Mouse (Mus musculus): Measurements from ENCODE around the gene Mybphl. TPM values are rescaled to one million over a fixed set of nuclear protein-coding genes. Genes with fewer than 3 reads are reported as not detected.
A peak's percentile ranks its signal among the peaks of the same experiment; 100 is the strongest.

The Mybphl gene
- polyA plus RNA-seq, 1 experiment from 2014 or later, result 40.7 TPM

DNA sequence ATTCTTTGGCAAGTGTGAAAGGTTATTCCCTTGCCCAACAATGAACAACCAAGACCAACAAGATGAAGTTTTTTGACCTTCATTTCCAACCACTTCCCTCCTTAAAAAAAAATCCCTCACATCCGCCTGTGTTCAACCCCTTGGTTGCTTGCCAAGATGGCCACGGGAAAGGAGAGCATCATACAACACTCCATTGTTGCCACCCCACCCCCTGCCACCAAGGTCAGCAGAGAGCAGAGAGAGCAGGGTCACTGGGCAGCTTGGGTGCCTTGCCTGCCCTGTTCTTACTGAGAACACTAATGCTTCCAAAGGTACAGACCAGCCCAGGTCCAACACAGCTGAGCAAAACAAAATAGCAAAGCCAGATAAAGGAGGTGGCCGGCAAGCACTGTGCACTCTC lies 7.6 kb downstream of the Mybphl start:
- H3K9ac ChIP-seq, result no peak overlapping the region
- no peak overlapping the region for H3K4me3 ChIP-seq
- no peaks in the 10 kb centered on the region for H3K9me3 ChIP-seq
- ATAC-seq (ENCODE audit: extremely low read depth, insufficient number of reproducible peaks, low FRiP score, low TSS enrichment), result no peak
- H3K4me1 ChIP-seq, result peaks cover 33% of the 10 kb centered on the region
- peak overlapping the region; percentile 25; the same call in 1 of the 2 replicates for H3K27ac ChIP-seq (replicated peaks)
- no peaks in the 10 kb centered on the region for H3K36me3 ChIP-seq
- WGBS, result 20% methylated on average over 3 of the region's 3 CpGs
- no peaks in the 10 kb centered on the region; the same call in 1 of the 2 replicates for H3K27me3 ChIP-seq (replicated peaks)
- H3K4me2 ChIP-seq, result no peak overlapping the region

DNA sequence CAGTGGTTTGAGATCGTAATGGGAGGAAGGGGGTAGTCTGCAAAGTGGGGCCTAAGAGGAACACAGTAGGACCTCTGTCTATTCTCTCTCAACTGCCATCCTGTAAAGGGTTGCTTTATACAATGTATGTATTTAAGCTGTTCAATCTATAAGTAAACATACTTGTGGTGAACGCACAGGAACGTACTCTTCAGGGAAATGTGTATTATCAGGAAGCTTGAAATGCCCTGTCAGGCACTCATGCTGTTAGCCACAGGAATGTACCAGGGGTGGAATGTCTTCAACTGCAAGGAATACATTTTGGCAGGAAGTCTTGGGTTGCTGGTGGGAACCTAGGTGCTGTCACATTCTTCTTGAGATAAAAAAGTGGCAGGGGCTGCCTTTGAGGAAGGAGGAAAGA lies 8.0 kb downstream of the Mybphl start:
- Histone ChIP-seq H3K27me3 (replicated peaks) (no peaks in the 10 kb centered on the region; the same call in 1 of the 2 replicates), H3K27ac (replicated peaks) (peak overlapping the region; percentile 25; the same call in 1 of the 2 replicates), H3K9ac (no peak overlapping the region), H3K4me3 (no peak overlapping the region), H3K36me3 (no peaks in the 10 kb centered on the region), H3K4me2 (no peak overlapping the region), H3K9me3 (no peaks in the 10 kb centered on the region), H3K4me1 (peaks cover 33% of the 10 kb centered on the region)
- 29% methylated on average over 3 of the region's 3 CpGs for WGBS
- ATAC-seq (ENCODE audit: extremely low read depth, insufficient number of reproducible peaks, low FRiP score, low TSS enrichment), result no peak

DNA sequence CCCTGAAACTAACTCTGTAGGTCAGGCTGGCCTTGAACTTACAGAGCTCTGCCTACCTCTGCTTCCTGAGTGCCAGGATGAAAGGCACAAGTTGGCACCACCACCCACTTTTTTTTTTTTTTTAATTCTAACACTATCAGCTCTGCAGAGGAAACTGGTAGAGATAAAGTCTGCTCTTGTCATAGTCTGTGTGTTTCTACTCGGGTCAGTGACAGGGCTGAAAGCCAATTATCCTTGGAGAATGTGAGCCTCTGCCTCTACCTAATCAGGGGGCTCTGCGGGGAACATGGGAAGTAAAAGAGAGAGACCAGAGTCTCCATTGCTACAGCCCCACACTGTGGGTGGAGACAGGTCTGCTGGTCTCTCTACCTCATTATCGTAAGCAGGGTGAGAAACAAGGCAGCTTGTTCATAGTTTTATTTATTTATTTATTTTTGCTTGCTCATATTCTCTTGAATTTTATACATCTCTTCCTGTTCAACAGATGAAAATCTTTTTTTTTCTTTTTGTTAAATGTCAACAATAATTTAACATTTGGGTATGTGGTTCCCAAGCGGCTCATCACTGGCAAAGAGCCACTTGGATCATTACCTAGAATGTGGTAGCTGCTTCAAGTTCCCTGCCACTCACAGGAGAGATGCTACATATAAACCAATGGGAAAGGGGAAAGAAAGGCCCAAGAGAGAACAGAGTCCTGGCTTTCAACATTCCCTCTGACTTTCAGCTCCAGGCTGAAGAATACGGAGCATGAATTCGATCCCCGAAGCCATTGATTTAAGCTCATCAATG lies 14.4 kb downstream of the Mybphl start:
- no peaks in the 10 kb centered on the region for H3K9me3 ChIP-seq
- no peak overlapping the region for H3K9ac ChIP-seq
- H3K4me3 ChIP-seq, result no peak overlapping the region
- peaks cover 44% of the 10 kb centered on the region for H3K4me1 ChIP-seq
- no peaks in the 10 kb centered on the region for H3K36me3 ChIP-seq
- no peaks in the 10 kb centered on the region; the same call in 1 of the 2 replicates for H3K27me3 ChIP-seq (replicated peaks)
- ATAC-seq (ENCODE audit: extremely low read depth, insufficient number of reproducible peaks, low FRiP score, low TSS enrichment), result no peak
- 56% methylated on average over 7 of the region's 7 CpGs for WGBS
- no peak overlapping the region for H3K4me2 ChIP-seq
- peak overlapping the region; percentile 28; the same call in 1 of the 2 replicates for H3K27ac ChIP-seq (replicated peaks)

DNA sequence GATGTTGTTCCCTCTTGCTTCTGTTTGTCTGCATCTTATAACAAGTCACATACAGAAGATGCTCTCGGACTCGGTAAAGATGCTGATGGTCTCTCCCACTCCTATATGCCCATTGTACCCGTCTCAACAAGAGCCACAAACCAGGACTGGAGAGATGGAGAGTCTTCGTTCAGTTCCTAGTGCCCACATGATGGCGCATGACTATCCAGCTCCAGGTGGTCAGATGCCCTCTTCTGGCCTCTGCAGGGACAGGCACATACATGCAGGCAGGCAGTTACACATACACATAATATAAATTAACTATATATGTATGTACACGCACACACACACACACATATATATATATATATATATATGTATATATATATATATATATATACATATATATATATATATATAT lies 16.0 kb downstream of the Mybphl start:
- Histone ChIP-seq H3K9me3 (no peaks in the 10 kb centered on the region), H3K36me3 (peaks cover 3% of the 10 kb centered on the region; the same call in 1 of the 2 replicates), H3K4me2 (no peak overlapping the region), H3K27me3 (replicated peaks) (no peaks in the 10 kb centered on the region), H3K4me3 (no peak overlapping the region), H3K4me1 (peaks cover 55% of the 10 kb centered on the region), H3K27ac (replicated peaks) (no peak overlapping the region), H3K9ac (no peak overlapping the region)
- 86% methylated on average over 6 of the region's 6 CpGs for WGBS
- no peak for ATAC-seq (ENCODE audit: extremely low read depth, insufficient number of reproducible peaks, low FRiP score, low TSS enrichment)

DNA sequence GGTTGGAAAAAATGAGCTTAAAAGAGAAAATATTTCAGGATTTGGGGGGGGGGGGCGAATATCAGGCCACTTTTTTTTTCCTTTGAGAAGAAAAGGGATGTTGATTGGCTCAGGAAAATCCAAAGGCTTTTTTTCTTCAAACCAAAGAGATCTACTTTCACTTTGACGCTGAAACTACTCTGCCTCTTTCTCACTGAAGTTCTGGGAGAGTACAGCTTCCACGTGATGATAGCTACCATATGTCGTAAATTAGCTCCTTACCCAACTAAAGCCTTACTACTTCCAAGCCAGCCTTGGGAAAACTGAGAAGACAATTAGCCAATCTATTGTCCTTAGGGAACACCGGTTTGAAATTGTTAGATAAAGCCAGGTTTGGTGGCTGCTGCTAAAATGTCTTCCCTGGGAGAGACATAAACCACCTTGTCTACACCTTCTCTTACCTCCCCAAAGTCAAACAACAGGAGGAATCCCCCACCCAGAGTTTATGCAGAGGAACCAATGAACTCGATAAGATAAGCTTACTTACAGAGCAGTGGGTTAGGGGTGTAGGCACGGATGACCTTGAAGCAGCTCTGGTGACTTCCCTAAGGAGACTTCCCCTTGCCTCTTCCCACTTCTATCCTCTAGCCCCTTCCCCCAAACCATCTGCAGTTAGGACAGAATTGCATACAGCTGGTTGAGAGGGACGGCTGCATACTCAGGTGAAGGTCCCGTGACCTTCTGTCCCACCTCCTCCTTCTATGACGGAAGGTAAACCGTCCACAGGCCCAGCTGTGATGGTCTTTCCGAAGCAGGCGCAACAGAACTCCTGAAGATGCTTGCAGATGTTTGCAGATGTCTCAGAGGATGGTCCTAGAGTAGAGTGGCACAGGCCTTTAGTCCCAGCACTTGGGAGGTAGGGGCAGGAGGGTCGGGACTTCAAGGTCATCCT lies 17.5 kb downstream of the Mybphl start:
- Histone ChIP-seq H3K27ac (replicated peaks) (peak overlapping the region; percentile 69; the same call in 1 of the 2 replicates), H3K27me3 (replicated peaks) (no peaks in the 10 kb centered on the region), H3K9me3 (no peaks in the 10 kb centered on the region), H3K4me1 (peaks cover 55% of the 10 kb centered on the region), H3K4me3 (peak overlapping the region; percentile 77), H3K4me2 (peak overlapping the region; percentile 81), H3K9ac (peak overlapping the region; percentile 77), H3K36me3 (peaks cover 17% of the 10 kb centered on the region)
- no peak for ATAC-seq (ENCODE audit: extremely low read depth, insufficient number of reproducible peaks, low FRiP score, low TSS enrichment)
- WGBS, result 45% methylated on average over 14 of the region's 14 CpGs

DNA sequence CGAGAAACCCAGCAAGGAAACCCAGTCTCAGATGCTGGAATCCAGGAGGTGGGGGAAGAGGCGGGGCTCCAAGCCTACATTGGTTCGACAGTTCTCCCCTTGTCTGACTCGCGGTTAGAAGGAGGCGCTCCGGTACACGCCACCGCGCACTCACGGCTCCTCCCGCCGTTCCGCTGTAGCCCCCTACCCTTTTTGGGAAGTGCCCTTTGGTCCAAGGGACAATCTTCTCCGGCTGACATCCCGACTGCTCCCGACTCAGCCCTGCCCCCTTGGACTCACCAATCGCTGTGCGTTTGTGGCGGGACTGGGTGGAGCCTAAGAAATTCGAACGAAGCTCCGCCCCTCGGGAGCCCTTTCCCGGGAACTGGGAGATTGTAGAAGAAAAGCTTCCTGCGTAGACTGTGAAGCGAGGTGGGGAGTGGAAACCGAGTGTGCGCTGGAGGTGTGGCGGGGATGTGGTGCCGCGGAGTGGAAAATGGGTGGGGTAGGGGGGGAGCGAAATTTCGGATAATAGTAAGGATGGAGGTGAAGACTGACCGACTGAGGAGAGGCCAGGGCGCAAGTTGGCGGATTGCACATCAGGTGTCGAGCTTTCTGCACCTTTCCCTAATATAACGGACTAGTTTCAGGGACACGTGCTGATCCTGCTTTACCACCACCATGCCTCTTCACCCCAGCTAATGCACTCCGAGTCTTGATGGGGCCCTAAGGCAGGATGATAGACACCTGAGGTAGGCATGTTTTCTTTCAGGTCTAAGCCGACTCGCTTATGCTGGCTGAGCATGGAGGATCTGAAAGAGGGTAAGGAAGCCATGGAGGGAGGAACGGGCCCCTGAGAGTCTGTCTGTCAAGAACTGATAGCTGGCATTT lies 19.0 kb downstream of the Mybphl start, which contains the start of gene Psrc1:
Gene Psrc1 (plus strand): TSS at position 355 of the 870 bp plus-strand sequence.
- 1% methylated on average over 44 of the region's 44 CpGs for WGBS
- peak; percentile 74 for ATAC-seq (ENCODE audit: extremely low read depth, insufficient number of reproducible peaks, low FRiP score, low TSS enrichment)

DNA sequence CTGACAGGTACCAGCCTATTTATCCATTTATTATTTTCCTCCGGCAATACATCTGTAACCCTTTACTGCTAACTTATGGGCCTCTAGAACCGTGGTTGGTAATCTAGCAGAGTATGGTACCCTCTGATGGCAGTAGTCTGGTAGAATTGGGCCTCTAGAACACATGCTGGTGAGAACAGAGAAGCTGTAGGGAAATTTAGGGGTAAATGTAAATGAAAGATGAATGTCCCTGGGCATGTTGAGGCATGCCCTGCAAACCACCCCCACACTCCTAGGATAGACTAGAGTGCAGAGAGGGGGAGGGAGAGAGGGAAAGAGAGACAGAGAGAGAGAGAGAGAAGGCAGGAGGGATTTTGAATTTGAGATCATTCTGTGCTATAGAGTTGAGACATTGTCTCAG lies 19.7 kb downstream of the Mybphl start:
- peak overlapping the region; percentile 77 for H3K4me3 ChIP-seq
- no peaks in the 10 kb centered on the region for H3K9me3 ChIP-seq
- H3K4me2 ChIP-seq, result peak overlapping the region; percentile 81
- 42% methylated on average over 2 of the region's 2 CpGs for WGBS
- H3K36me3 ChIP-seq, result peaks cover 23% of the 10 kb centered on the region
- H3K9ac ChIP-seq, result peak overlapping the region; percentile 77
- peaks cover 50% of the 10 kb centered on the region for H3K4me1 ChIP-seq
- ATAC-seq (ENCODE audit: extremely low read depth, insufficient number of reproducible peaks, low FRiP score, low TSS enrichment), result no peak
- H3K27ac ChIP-seq (replicated peaks), result no peak overlapping the region
- no peaks in the 10 kb centered on the region for H3K27me3 ChIP-seq (replicated peaks)

More for the DNA sequence above, 19.0 kb downstream of the Mybphl start, which contains the start of gene Psrc1:
- Histone ChIP-seq H3K27me3 (replicated peaks) (no peaks in the 10 kb centered on the region), H3K9me3 (no peaks in the 10 kb centered on the region), H3K9ac (peak within 1 kb of the TSS; percentile 77), H3K4me1 (peaks cover 53% of the 10 kb centered on the region), H3K27ac (replicated peaks) (peak within 1 kb of the TSS; percentile 69), H3K4me3 (peak within 1 kb of the TSS; percentile 77), H3K36me3 (peaks cover 23% of the 10 kb centered on the region), H3K4me2 (peak within 1 kb of the TSS; percentile 81)

DNA sequence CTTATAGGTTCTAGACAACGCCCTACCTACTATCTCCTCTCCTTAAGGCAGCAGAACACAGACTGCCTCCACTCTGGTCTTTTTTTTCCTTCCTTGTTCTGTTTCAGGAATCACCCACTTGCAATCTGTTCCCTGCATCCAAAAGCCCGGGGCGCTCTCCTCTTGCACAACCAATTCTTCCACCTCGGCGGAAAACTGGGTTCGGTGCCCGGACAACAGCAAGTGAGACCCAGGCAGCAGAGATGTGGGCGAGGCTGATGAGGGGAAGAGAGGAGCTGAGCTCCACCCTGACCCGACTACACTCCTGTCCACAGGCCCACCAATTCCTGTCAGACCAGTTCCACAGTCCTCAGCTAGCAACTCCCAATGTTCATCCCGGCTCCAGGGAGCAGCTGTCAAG lies 21.5 kb downstream of the Mybphl start:
- WGBS, result 90% methylated on average over 10 of the region's 10 CpGs
- Histone ChIP-seq H3K27ac (replicated peaks) (no peak overlapping the region), H3K4me1 (peaks cover 45% of the 10 kb centered on the region), H3K36me3 (peaks cover 23% of the 10 kb centered on the region), H3K4me2 (no peak overlapping the region), H3K9me3 (no peaks in the 10 kb centered on the region), H3K4me3 (no peak overlapping the region), H3K27me3 (replicated peaks) (no peaks in the 10 kb centered on the region), H3K9ac (no peak overlapping the region)
- ATAC-seq (ENCODE audit: extremely low read depth, insufficient number of reproducible peaks, low FRiP score, low TSS enrichment), result no peak

DNA sequence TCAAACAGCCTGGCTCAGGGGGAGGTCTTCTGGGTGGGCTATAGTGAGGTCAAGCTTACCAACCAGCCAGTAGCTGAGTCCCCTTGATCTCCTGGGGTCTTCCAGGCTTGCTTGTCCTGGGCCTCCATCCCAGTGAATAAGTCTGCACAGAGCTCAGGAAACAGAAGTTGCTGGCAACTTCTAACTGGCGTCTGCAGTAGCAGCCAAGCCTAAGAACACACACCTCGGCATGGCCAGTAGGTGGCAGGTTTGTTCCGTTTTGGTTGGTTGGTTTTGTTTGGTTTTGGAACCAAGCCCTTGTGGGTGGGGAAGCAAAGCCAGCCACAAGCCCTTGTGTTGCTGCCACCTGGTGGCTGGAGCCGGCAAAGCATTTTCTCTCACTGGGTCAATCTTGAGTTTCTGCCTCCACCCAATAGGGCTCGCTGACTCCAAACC lies 24.4 kb downstream of the Mybphl start:
- Histone ChIP-seq H3K36me3 (peaks cover 23% of the 10 kb centered on the region), H3K4me2 (peak overlapping the region; percentile 54), H3K9ac (peak overlapping the region; percentile 65), H3K4me1 (peaks cover 33% of the 10 kb centered on the region), H3K9me3 (no peaks in the 10 kb centered on the region), H3K27ac (replicated peaks) (peak overlapping the region; percentile 57; the same call in 1 of the 2 replicates), H3K27me3 (replicated peaks) (peaks cover 7% of the 10 kb centered on the region), H3K4me3 (peak overlapping the region; percentile 17; the same call in 1 of the 2 replicates)
- peak; percentile 61; the same call in 1 of the 2 replicates for ATAC-seq (ENCODE audit: extremely low read depth, insufficient number of reproducible peaks, low FRiP score, low TSS enrichment)
- WGBS, result 2% methylated on average over 5 of the region's 5 CpGs

DNA sequence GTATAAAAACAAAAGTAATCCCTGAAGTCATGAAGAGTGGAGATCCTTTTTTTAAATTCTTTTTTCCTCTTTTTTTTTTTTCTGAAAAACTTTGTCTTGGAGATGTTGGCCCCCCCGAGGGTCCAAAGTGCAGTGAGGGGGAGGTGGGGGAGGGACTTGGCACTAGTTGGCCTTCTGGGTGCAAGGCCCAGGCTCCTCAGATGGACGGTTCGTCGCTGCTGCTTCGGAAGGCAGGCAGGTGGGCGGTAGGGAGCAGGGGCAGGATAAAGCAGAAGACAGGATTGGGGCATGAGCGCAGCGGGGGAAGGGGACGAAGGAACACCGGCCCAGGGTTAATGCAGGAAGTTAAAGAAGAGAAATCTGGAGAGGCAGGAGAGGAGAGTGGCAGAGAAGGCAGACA lies 27.6 kb downstream of the Mybphl start:
- peaks cover 17% of the 10 kb centered on the region for H3K27me3 ChIP-seq (replicated peaks)
- peak overlapping the region; percentile 50; the same call in 1 of the 2 replicates for H3K9ac ChIP-seq
- H3K36me3 ChIP-seq, result peaks cover 6% of the 10 kb centered on the region
- ATAC-seq (ENCODE audit: extremely low read depth, insufficient number of reproducible peaks, low FRiP score, low TSS enrichment), result no peak
- peaks cover 22% of the 10 kb centered on the region for H3K4me1 ChIP-seq
- H3K4me3 ChIP-seq, result no peak overlapping the region
- 20% methylated on average over 10 of the region's 10 CpGs for WGBS
- no peak overlapping the region for H3K27ac ChIP-seq (replicated peaks)
- H3K9me3 ChIP-seq, result no peaks in the 10 kb centered on the region
- H3K4me2 ChIP-seq, result peak overlapping the region; percentile 40
